Mouse (Mus musculus): Measurements from ENCODE around the gene Lfng. TPM values are rescaled to one million over a fixed set of nuclear protein-coding genes. Genes with fewer than 3 reads are reported as not detected.

Lfng gene
- total RNA-seq, 2 experiments from 2014 or later = 20.3 to 30.8 TPM

- DNase-seq = no peak
Observed at GRCm38 (mm10) chr5:140616691-140617090, 9.6 kb downstream of the Lfng start.

GRCm38 (mm10) chr5:140617714-140618113 is 10.6 kb downstream of the Lfng start:
- peak in 1 of 2 experiments; percentile 49 for DNase-seq

- peak; percentile 66 to 69 for DNase-seq
Observed at GRCm38 (mm10) chr5:140619151-140619771, 12.1 kb downstream of the Lfng start.

- no peak for DNase-seq
Observed at GRCm38 (mm10) chr5:140619895-140620736, 13.0 kb downstream of the Lfng start.

DNA sequence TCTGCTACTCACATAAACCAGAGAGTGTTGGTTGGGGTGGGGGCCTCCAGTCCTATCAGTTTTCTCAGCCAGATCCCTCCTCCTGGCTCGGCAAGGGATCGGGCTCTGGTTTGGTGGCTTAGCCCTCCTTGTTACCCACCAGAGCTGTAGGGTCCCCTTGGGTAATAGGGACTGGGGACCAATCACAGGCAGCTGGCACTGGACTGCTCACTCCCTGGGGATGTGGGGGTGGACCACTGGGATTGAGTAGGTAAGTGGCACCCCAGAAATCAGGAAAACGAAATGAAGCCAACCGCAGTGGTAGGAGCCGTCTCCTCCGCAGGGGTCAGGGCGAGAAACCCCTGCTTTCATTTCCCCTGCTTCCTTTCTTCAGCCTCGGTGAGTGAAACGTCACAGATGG is 14.0 kb downstream of the Lfng start:
- no peak for DNase-seq

DNA sequence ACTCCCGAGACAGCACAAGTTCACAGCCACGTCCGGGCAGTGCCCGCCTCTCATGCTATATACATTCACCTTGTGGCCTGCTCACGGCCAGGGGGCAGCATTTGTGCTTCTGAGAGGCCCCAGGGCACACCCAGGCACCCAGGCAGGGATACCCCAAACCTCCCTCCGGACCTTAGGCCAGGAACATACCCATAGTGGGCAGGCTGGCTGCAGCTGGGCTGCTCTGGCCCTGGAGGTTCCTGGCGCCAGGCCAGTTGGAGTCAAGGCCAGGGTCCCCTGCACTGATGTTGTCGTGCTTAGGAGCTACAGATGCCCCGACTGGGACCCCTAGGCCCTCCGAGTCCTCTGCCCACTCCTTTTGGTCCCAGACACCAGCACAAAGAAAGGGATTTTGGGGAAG is 14.4 kb downstream of the Lfng start:
- DNase-seq = no peak

- DNase-seq = no peak
Observed at GRCm38 (mm10) chr5:140622978-140623670, 16.0 kb downstream of the Lfng start.

- no peak for DNase-seq
Observed at GRCm38 (mm10) chr5:140623791-140624190, 16.7 kb downstream of the Lfng start.

DNA sequence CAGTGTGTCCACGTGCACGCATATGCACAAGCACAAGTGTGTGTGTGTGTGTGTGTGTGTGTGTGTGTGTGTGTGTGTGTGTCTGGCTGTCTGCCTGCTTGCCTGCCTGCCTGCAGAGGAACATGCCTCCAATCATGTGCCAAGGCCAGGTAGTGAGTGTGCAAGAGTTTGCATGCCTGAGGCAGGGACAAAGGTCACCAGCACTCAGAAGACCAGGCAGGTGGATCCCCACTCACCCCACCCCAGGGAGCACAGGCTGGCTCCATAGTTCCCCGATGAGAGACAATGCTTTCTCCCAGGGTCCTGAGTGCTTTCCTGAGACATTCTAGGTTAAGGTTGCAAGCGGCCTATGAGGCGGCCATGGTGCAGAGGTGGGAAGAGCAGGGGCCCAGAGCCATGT is 17.1 kb downstream of the Lfng start:
- no peak for DNase-seq

GRCm38 (mm10) chr5:140624961-140625360 is 17.8 kb downstream of the Lfng start:
- DNase-seq = no peak

DNA sequence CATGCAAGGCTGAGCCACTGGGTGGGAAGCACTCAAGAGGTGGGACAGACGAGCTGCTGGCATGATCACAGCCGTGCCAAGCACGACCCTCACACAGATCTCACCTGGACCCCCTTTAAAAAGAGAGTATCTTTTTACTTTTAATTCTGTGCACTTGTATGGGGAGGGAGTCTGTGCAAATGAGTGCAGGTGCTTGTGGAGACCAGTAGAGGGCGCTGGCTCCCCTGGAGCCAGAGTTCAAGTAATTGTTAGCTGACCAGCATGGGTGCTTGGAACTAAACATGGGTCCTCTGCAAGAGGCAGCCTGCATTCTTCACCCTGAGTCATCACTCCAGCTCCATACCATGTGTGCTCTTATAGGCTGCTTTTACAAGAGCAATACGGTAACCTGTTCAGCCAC is 20.5 kb downstream of the Lfng start:
- DNase-seq = no peak

GRCm38 (mm10) chr5:140628995-140629394 is 21.9 kb downstream of the Lfng start:
- DNase-seq = no peak

GRCm38 (mm10) chr5:140633432-140633831 is 26.3 kb downstream of the Lfng start:
- DNase-seq = no peak

DNA sequence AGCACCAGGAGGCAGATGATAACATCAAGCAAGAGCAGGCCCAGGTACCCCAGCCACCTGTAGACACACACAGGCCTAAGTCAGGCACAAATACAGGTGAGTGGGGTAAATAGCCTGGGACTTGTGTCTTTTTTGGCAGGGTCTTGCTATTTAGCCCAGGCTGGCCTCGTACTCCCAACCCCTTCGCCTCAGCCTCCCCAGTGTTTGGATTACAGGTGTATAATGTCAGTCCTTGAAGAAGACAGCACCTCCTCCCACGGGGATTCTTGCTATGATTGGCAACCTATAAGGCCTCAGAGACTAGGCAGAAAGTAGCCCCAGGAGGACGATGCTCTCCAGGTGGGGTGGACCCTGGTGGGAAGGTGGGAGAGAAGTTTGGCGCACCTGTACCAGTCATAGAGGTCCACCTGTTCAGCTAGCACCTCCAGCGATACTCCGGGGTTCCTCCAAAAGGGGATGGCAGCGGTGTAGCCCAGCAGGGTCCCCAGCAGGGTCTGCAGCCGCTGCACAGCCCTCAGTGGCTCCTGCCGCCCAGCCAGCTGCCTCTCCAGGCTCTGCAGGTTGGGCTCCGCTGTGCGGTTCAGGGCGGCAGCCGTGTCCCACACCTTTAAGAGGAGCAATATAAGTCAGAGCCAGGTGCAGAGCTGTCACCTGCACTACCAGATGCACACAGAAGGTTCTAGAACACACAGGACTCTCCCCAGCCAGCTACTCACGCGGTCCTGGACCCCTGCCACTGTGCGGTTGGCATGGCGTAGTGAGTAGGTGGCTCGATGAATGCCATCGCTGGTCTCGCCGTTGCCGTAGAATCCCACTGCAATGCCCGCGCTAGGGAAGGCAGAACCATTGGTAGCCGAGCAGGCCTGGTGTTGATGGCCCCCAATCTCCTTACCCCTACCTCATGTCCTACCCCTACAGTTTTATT is 27.9 kb downstream of the Lfng start:
- DNase-seq = no peak

DNA sequence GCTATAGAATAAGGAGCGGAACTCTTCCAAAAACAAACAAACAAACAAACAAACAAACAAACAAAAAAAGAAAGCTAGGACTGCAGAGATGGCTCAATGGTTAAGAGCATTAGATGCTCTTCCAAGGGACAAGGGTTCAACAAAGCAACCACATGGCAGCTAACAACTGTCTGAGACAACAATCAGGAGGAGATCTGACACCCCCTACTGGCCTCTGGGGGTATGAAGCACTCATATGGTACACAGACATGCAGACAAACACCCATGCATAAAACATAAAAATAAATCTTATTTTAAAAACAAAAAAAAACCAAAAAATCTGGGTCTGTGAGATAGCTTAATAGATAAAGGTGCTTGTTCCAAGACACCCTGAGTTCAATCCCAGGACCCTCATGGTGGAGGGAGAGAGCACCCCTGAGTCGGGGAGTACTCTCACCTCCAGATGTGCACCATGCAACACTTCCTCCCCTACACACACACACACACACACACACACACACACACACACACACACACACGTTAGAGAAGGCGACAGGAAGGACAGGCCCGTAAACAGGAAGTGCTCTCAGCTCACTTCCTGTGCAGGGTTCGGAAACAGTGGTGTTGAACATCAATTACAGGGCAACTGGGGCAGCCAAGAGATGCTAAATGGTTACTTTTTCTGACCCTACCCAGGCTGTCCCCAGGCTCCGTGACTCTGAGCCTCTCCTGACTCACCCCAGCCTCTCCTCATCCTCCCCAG is 29.4 kb downstream of the Lfng start:
- DNase-seq = no peak

- DNase-seq = peak; percentile 65 to 78
Observed at GRCm38 (mm10) chr5:140637058-140637410, 29.9 kb downstream of the Lfng start.

DNA sequence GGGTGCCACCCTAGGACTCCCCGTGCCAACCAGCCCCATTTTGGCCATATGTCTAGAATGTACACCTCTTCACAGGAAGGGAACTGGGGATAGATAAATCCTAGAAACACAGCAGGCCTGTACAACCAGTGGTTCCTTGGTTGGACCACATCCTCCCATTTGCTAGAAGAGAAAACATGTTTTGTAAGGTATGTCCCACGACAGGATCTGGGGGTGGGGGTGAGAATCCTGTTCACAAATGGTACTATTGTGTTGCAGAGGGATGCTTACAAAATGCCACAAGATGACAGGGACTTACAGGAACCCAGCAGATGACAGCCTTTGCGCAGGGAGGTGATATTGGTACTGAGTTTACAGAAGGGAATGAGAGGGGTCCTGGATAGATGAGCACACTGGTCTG is 30.9 kb downstream of the Lfng start:
- no peak for DNase-seq

DNA sequence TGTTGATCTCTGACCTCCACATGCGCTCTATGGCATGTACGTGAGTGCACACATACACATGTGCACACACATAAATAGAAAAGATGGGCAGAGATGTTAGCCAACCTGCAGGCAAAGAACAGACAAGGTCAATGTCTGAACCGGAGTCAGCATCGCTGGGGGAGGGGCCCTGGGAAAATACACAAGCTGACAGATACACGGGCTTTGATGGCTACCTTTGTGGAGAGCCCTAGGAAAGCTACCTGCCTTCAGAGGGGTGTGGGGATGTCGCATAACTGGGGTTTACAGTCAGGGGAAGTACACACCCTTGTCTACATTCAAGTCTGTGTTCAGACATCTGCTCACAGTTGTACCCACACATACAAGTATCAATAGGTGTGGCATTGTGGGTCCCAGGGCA is 31.4 kb downstream of the Lfng start:
- no peak for DNase-seq

GRCm38 (mm10) chr5:140639312-140639711 is 32.2 kb downstream of the Lfng start:
- no peak for DNase-seq

- no peak for DNase-seq
Observed at GRCm38 (mm10) chr5:140639871-140640270, 32.8 kb downstream of the Lfng start.

- no peak for DNase-seq
Observed at GRCm38 (mm10) chr5:140640812-140641211, 33.7 kb downstream of the Lfng start.
